Mouse (Mus musculus): ENCODE results near the gene Pdxdc1.

DNA sequence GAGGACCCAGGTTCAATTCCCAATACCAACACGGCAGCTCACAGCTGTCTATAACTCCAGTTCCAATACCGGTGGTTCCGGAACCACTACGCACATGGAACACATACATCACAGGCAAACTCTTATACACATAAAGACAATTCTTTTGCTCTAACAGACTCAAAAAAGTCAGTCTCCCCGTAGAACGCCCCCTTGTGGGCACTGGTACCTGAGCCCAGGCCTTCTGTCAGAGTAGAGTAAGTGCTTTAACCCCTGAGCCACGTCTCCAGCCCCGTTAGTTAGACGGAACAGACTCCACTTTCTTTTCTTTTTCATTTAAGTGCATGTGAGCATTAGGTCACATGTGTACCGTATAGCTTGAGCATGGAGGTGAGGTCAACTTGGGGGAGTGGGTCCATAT, 72.5 kb downstream of the Pdxdc1 start:
- TF ChIP-seq CTCF (IDR thresholded peaks at IDR 0.05; ENCODE audit: borderline replicate concordance, control insufficient read depth, extremely low read depth, insufficient read depth, low read length, poor library complexity) (no peak), POLR2A (IDR thresholded peaks at IDR 0.05; ENCODE audit: control insufficient read depth, extremely low read depth, insufficient read depth, low read length, poor library complexity) (no peak)

Measured in thymus, adult 2 months (tissue).